ENCODE assay signal across 8 mouse cellular contexts in the genomic region with DNA sequence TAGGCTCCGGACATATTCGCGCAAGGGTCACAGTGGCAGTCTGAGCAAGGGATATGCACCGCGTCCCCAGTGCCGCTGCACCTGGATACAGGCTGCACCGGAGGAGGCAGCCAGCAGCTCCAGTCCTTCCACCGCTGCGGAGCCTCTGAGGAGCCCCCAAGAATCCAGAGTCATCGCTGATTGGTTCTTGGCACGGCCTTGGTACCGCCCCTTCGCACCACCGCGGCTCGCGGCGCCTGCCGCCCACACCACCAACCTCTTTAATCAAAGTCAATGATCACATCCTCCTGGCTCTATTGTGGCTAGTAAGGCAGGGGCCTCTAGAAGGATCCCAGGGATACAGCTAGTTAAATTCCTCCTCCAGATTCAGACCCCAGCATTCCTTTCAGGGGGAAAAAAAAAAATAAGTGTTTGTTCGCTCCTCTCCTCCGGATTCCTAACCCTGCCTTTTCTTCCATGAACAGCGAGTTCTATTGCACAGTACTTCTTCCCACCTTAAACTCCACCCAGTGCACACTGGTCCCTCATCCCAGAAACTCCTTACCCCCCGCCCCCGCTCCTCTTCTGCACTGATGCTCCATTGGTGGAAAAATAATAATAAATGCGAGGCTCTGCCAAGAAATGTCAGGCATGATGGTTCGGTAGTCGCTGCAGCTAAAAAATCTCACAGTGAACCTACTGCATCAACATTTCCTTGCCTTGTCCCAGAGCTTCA. TPM values are rescaled to one million over a fixed set of nuclear protein-coding genes. Genes with fewer than 3 reads are reported as not detected.
A peak's percentile ranks its signal among the peaks of the same experiment; 100 is the strongest.
DNase-seq lines count a peak whose midpoint lies in the region; ATAC-seq and TF ChIP-seq lines count a peak whose summit lies in the region.

No protein-coding gene starts in this region.

- peaks cover 14% of the 10 kb centered on the region for H3K27me3 ChIP-seq in thymus, adult 2 months (ENCODE audit: control insufficient read depth, insufficient read depth, low read length)
- peaks cover 36% of the 10 kb centered on the region for H3K27me3 ChIP-seq in hindbrain, embryonic 11.5 days (ENCODE audit: control insufficient read depth, insufficient read depth, low read length)

- no peak overlapping the region for H3K4me3 ChIP-seq in thymus, adult 2 months (ENCODE audit: control insufficient read depth, insufficient read depth, low read length)
- H3K4me3 ChIP-seq in hindbrain, embryonic 11.5 days (ENCODE audit: low read depth, low read length), result peak overlapping the region; percentile 50
- peak overlapping the region; percentile 87 for H3K4me3 ChIP-seq in olfactory bulb, adult 2 months (ENCODE audit: insufficient read depth, low read depth, low read length)

- ATAC-seq in hindbrain, embryonic 11.5 days (ENCODE audit: low FRiP score), result peak; percentile 87

- peak; percentile 13 for DNase-seq in thymus, adult 2 months
- no peak for DNase-seq in thymus, adult 18-20 months
- DNase-seq in embryo, embryonic 9.5 days (ENCODE audit: extremely low spot score), result peak; percentile 78
- peak; percentile 82 for DNase-seq in hindbrain, embryonic 11.5 days (ENCODE audit: low spot score)
- DNase-seq in left cerebral cortex, postnatal 4 days, result peak; percentile 73
- no peak for DNase-seq in ovary, postnatal 14 days (ENCODE audit: low spot score)
- DNase-seq in urinary bladder, postnatal 10 days (ENCODE audit: low spot score), result no peak

- H3K4me1 ChIP-seq in thymus, adult 2 months (replicated peaks; ENCODE audit: control insufficient read depth, insufficient read depth, low read length), result no peaks in the 10 kb centered on the region; the same call in 1 of the 2 replicates
- peaks cover 8% of the 10 kb centered on the region for H3K4me1 ChIP-seq in hindbrain, embryonic 11.5 days (replicated peaks; ENCODE audit: control insufficient read depth, insufficient read depth, low read length)
- H3K4me1 ChIP-seq in olfactory bulb, adult 2 months (ENCODE audit: control insufficient read depth, insufficient read depth, low read length), result peaks cover 18% of the 10 kb centered on the region

- no peak for TF ChIP-seq POLR2A in thymus, adult 2 months (IDR thresholded peaks at IDR 0.05; ENCODE audit: control insufficient read depth, extremely low read depth, insufficient read depth, low read length, poor library complexity)
- peak; percentile 62 for TF ChIP-seq POLR2A in olfactory bulb, adult 2 months (IDR thresholded peaks at IDR 0.05; ENCODE audit: insufficient read depth, low read depth, low read length)

- H3K9me3 ChIP-seq in hindbrain, embryonic 11.5 days (ENCODE audit: control insufficient read depth, low read length), result no peaks in the 10 kb centered on the region

- H3K27ac ChIP-seq in thymus, adult 2 months (ENCODE audit: control insufficient read depth, insufficient read depth, low read length), result no peak overlapping the region
- no peak overlapping the region for H3K27ac ChIP-seq in hindbrain, embryonic 11.5 days (ENCODE audit: low read depth, low read length)
- peak overlapping the region; percentile 81 for H3K27ac ChIP-seq in olfactory bulb, adult 2 months (ENCODE audit: insufficient read depth, low read depth, low read length)

- 0 out of 2 replicates have a peak overlapping the region, but pooled peaks have one; percentile 19 for H3K9ac ChIP-seq in hindbrain, embryonic 11.5 days (ENCODE audit: low read depth, low read length)

- WGBS in thymus, adult 2 months, result 8% methylated on average over 27 of the region's 27 CpGs
- WGBS in hindbrain, embryonic 11.5 days, result 1% methylated on average over 27 of the region's 27 CpGs
- 1% methylated on average over 27 of the region's 27 CpGs for WGBS in olfactory bulb, adult 2 months

- no peaks in the 10 kb centered on the region for H3K36me3 ChIP-seq in thymus, adult 2 months (ENCODE audit: control insufficient read depth, insufficient read depth, low read length)
- H3K36me3 ChIP-seq in hindbrain, embryonic 11.5 days (ENCODE audit: control insufficient read depth, insufficient read depth, low read length), result no peaks in the 10 kb centered on the region

- peak overlapping the region; percentile 95 for H3K4me2 ChIP-seq in hindbrain, embryonic 11.5 days (replicated peaks; ENCODE audit: low read depth, low read length)

- TF ChIP-seq CTCF in thymus, adult 2 months (IDR thresholded peaks at IDR 0.05; ENCODE audit: borderline replicate concordance, control insufficient read depth, extremely low read depth, insufficient read depth, low read length, poor library complexity), result no peak
- TF ChIP-seq CTCF in olfactory bulb, adult 2 months (IDR thresholded peaks at IDR 0.05; ENCODE audit: insufficient read depth, low read depth, low read length), result no peak

- intact Hi-C loops in left cerebral cortex, postnatal 4 days (cut with DNase I), result no loop called here

RNA-seq across cellular contexts. Expression of gene Kcna1, which starts 0.4 kb away (rescaled TPM):
- polyA plus RNA-seq in thymus, adult 2 months (2012; rRNA removed), result 0.31 and 0.39 TPM in 2 replicates
- 0.40 and 0.64 TPM in 2 replicates for polyA plus RNA-seq in hindbrain, embryonic 11.5 days (2014; fragmentation: Nextera tagmentation; extraction: Ambion mirVana)
- total RNA-seq in left cerebral cortex, postnatal 4 days (2021), result 10 to 100 TPM in 1 of 2 experiments, 1 to 10 TPM in 1; 7.8 to 10.1 TPM
- polyA plus RNA-seq in olfactory bulb, adult 2 months (2012; ENCODE audit: insufficient read depth, insufficient read length, low replicate concordance, missing spikeins), result not detected in 2 replicates

Comparison
In these comparisons a context has a peak if more than half of its experiments do, and no peak if none do; other contexts are left out.
1. DNase-seq: peak in thymus, adult 2 months (single experiment), embryo, embryonic 9.5 days (single experiment), hindbrain, embryonic 11.5 days (single experiment) and left cerebral cortex, postnatal 4 days (single experiment); none in thymus, adult 18-20 months (0 of 2), ovary, postnatal 14 days (single experiment) and urinary bladder, postnatal 10 days (single experiment).